In genomic region chr13:6029461-6029860, GRCm38 (mm10) we compare ENCODE assay signal across 15 mouse cellular contexts.
A peak's percentile ranks its signal among the peaks of the same experiment; 100 is the strongest.
DNase-seq lines count a peak whose midpoint lies in the region; ATAC-seq and TF ChIP-seq lines count a peak whose summit lies in the region.
"Had no signal": no experiment of that assay in that cellular context is flagged by ENCODE, and none has a peak within 500 bp of the region (broad histone marks: within the 10 kb centered on the region; RNA-seq: fewer than 3 reads in every experiment).

No protein-coding gene starts in this region.

- DNase-seq in heart, postnatal 14 days: no peak
- peak; percentile 87 for DNase-seq in NIH3T3 (ENCODE audit: low read depth)
- peak; percentile 22 for DNase-seq in hindlimb bud, embryonic 11.5 days (ENCODE audit: extremely low spot score, low read depth, low spot score)
- DNase-seq in lung, postnatal 4 days: no peak
- DNase-seq in gastrocnemius, postnatal 14 days: no peak
- no peak for DNase-seq in layer of hippocampus, postnatal 10 days (ENCODE audit: low spot score in 2 of 2)
- DNase-seq: adrenal gland, postnatal 14 days; cerebellum, adult 11 months; kidney, postnatal 14 days; liver, postnatal 0 days; thymus, postnatal 36 days had no signal

- no peak overlapping the region for H3K4me2 ChIP-seq in heart, embryonic 13.5 days
- H3K4me2 ChIP-seq: heart, embryonic 15.5 days had no signal

- intact Hi-C loops in heart, postnatal 14 days (cut with DNase I): no loop called here
- intact Hi-C loops in gastrocnemius, postnatal 14 days (cut with DNase I; ENCODE audit: low total_unique reads): no loop called here

- no peaks in the 10 kb centered on the region for H3K27me3 ChIP-seq in heart, embryonic 13.5 days (replicated peaks)
- no peaks in the 10 kb centered on the region for H3K27me3 ChIP-seq in small intestine, adult 2 months (ENCODE audit: control insufficient read depth, insufficient read depth, low read length)
- H3K27me3 ChIP-seq: heart, embryonic 15.5 days; megakaryocyte, embryonic 14.5 days had no signal

- no peak for ATAC-seq in heart, embryonic 13.5 days (ENCODE audit: extremely low read depth, insufficient number of reproducible peaks, low FRiP score, low TSS enrichment)
- ATAC-seq: liver, postnatal 0 days had no signal

- no peak overlapping the region for H3K9ac ChIP-seq in heart, embryonic 13.5 days
- H3K9ac ChIP-seq: heart, embryonic 15.5 days; liver, postnatal 0 days had no signal

- no peaks in the 10 kb centered on the region for H3K36me3 ChIP-seq in heart, embryonic 13.5 days
- no peaks in the 10 kb centered on the region for H3K36me3 ChIP-seq in small intestine, adult 2 months (ENCODE audit: control insufficient read depth, insufficient read depth, low read length)
- H3K36me3 ChIP-seq: heart, embryonic 15.5 days had no signal

- peak overlapping the region; percentile 42; the same call in 1 of the 2 replicates for H3K27ac ChIP-seq in heart, embryonic 13.5 days (replicated peaks)
- peak overlapping the region; percentile 84 for H3K27ac ChIP-seq in small intestine, adult 2 months (ENCODE audit: insufficient read depth, low read depth, low read length)
- H3K27ac ChIP-seq: heart, embryonic 15.5 days had no signal

- TF ChIP-seq CTCF in small intestine, adult 2 months (IDR thresholded peaks at IDR 0.05; ENCODE audit: extremely low read depth, insufficient read length, insufficient replicate concordance, low read depth, low read length): no peak

- H3K9me3 ChIP-seq in heart, embryonic 13.5 days: no peaks in the 10 kb centered on the region
- H3K9me3 ChIP-seq: heart, embryonic 15.5 days; megakaryocyte, embryonic 14.5 days had no signal

- no peak for TF ChIP-seq POLR2A in small intestine, adult 2 months (IDR thresholded peaks at IDR 0.05; ENCODE audit: low read depth, low read length)

- no peak overlapping the region for H3K4me3 ChIP-seq in heart, embryonic 13.5 days
- peak overlapping the region; percentile 37 for H3K4me3 ChIP-seq in small intestine, adult 2 months (ENCODE audit: low read depth, low read length)
- H3K4me3 ChIP-seq: heart, embryonic 15.5 days; megakaryocyte, embryonic 14.5 days had no signal

- H3K4me1 ChIP-seq in heart, embryonic 13.5 days: peaks cover 53% of the 10 kb centered on the region
- H3K4me1 ChIP-seq in small intestine, adult 2 months (ENCODE audit: control insufficient read depth, insufficient read depth, insufficient read length, low read length): peaks cover 9% of the 10 kb centered on the region; the same call in 1 of the 2 replicates
- H3K4me1 ChIP-seq: megakaryocyte, embryonic 14.5 days had no signal

- WGBS in heart, embryonic 13.5 days: 70% methylated on average over 6 of the region's 6 CpGs
- 22% methylated on average over 6 of the region's 6 CpGs for WGBS in small intestine, adult 2 months

Comparison
In these comparisons a context has a peak if more than half of its experiments do, and no peak if none do; other contexts are left out.
1. DNase-seq: peak in NIH3T3 (single experiment) and hindlimb bud, embryonic 11.5 days (single experiment); none in heart, postnatal 14 days (0 of 2), lung, postnatal 4 days (0 of 2), gastrocnemius, postnatal 14 days (single experiment) and layer of hippocampus, postnatal 10 days (0 of 2).